Mouse (Mus musculus) embryo, embryonic 11.5 days (tissue): ENCODE results near the gene Pi4ka.
"Not testable (repeated sequence)": the region's sequence is repeated elsewhere in the genome, so short reads cannot be mapped to it uniquely, and the experiment has no call there.

ENCODE experiments used
- DNase-seq: peaks from one replicate; pipeline ENCODE4 v3.0.0-alpha.2; 2012; ENCODE audit warnings: low read depth, low spot score

Gene Pi4ka

DNA sequence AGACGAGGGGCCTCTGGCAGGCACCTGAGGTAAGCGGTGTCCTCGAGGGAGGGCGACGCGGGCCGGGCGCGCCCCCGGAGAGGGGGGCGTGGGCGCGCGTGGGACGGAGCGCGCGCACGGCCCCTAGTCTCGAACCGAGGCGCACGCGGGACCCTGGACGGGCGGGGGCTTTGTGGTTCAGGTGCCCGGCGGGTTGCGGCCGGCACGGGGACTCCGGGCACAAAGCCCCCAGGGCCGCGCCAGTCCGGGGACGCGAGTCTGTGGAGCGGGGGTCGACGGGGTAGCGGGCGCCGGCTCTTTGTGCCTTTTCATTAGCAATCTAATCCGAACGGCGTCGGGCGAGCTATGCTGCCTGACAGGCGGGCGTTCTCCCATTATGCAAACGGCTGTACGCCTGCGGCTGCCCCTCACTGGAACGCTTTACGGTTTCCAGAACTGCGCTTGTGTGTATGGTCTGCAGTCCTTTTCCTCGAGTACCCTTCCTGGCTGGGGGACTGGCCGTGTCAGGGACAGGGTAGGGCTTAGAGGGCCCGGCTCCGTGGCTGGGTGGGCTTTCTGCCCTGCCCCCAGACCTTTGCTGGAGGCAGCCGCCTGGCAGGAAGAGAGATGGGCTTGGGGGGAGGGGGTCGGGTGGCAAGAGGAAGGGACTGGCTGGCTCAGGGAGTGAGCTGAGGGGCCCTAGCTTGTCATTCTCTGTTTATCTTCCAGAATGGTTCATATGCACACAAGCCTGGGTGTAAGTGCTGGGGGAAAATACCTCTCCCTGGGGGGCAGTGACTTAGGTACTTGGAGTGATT lies 172.2 kb downstream of the Pi4ka start:
- DNase-seq, result peak; percentile 46

DNA sequence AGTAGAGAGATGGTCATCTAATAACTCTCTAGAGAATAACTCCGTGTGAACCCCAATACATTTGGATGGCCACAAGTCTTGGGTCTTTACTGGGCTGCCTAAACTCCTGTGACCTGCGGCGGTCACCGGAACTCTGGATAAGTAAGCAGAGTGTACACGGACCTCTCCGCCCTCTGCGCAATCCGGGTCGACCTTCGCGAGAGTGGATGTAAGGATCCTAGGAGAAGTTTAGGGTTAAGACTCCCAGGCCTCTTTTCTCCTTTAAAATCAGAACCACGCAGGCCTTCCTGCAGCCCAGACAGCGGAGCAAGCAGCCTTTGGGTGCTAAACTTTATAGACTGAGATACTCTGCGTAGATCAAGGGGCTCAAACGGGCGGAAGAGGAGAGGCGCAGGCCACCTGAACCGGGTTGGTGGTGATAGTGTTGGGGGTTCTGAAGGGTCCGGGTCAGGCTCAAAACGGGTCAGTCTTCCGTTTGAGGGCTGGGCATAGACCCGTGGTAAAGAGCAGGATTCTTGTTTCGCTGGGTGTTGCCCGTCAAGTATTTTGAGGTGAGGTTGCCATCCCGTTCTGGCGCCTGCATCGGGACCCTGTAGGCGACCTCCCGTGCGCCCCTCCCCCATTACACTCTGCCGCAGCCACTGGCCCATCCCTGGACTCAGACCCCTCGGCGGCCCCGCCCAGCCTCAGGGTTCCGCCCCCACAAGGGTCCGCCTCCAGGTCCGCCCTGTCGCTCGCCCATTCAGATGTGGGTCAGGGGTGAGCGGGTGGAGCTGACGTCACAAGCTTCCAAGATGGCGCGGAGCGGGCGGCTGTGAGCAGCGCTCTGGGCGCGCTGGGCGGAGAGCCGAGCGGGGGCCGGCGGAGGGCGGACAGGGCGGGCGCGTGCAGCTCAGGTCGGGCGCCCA lies 173.1 kb downstream of the Pi4ka start, which contains the start of gene Hic2:
TSS of gene Hic2 (plus strand) at position 779 of the 908 bp plus-strand sequence.
- peak; percentile 96 for DNase-seq

DNA sequence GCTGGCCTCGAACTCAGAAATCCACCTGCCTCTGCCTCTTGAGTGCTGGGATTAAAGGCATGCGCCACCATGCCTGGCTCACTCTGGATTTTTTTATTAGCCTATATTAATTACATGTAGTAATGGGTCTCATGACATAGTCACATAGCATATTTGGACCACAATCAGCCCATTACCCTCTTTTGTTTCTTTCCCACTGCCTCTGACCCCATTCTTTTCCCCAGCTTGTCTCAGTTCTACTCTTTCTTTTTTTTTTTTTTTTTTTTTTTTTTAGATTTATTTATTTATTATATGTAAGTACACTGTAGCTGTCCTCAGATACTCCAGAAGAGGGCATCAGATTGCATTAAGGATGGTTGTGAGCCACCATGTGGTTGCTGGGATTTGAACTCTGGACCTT lies 174.6 kb downstream of the Pi4ka start:
- DNase-seq, result not testable (repeated sequence)
